Comparison of ENCODE assay signal across 10 mouse cellular contexts in the genomic region with DNA sequence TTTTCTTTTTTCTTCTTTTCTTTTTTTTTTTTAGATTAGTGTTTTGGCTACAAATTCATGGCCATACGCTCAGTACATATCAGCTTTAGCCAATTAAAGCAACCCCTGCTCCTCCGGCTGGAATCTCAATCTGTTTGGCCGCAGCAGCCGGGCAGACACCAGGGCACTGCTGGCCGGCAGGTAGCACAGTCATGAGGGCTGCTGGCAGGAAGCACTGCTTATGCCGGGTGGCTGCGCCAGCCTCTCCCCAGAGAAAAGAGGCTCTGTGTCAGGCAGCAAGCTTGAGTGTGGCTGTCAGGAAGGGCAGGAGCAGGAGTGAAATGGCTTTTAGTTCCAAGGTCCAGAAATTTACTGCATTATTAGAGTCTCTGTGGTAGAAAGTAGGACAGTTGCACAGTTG.
DNase-seq lines count a peak whose midpoint lies in the region; ATAC-seq lines count a peak whose summit lies in the region.
"Had no signal": no experiment of that assay in that cellular context is flagged by ENCODE, and none has a peak within 500 bp of the region (broad histone marks: within the 10 kb centered on the region; RNA-seq: fewer than 3 reads in every experiment).

No protein-coding gene starts in this region.

- 0 out of 2 replicates have a peak overlapping the region, but pooled peaks have one; percentile 7 for H3K27ac ChIP-seq in hindbrain, embryonic 12.5 days
- no peak overlapping the region for H3K27ac ChIP-seq in hindbrain, embryonic 11.5 days (ENCODE audit: low read depth, low read length)
- H3K27ac ChIP-seq in limb, embryonic 15.5 days: peak overlapping the region; percentile 8; the same call in 1 of the 2 replicates
- H3K27ac ChIP-seq: embryonic facial prominence, embryonic 15.5 days; liver, embryonic 15.5 days had no signal

- peaks cover 6% of the 10 kb centered on the region; the same call in 1 of the 2 replicates for H3K4me1 ChIP-seq in hindbrain, embryonic 12.5 days
- H3K4me1 ChIP-seq in hindbrain, embryonic 11.5 days (replicated peaks; ENCODE audit: control insufficient read depth, insufficient read depth, low read length): no peaks in the 10 kb centered on the region
- H3K4me1 ChIP-seq in limb, embryonic 15.5 days: peaks cover 6% of the 10 kb centered on the region; the same call in 1 of the 2 replicates
- H3K4me1 ChIP-seq: embryonic facial prominence, embryonic 15.5 days; liver, embryonic 15.5 days had no signal

- H3K9ac ChIP-seq in hindbrain, embryonic 12.5 days: no peak overlapping the region
- H3K9ac ChIP-seq in hindbrain, embryonic 11.5 days (ENCODE audit: low read depth, low read length): no peak overlapping the region
- H3K9ac ChIP-seq in limb, embryonic 15.5 days: no peak overlapping the region
- H3K9ac ChIP-seq: embryonic facial prominence, embryonic 15.5 days; liver, embryonic 15.5 days had no signal

- 62% methylated on average over 7 of the region's 7 CpGs for WGBS in hindbrain, embryonic 12.5 days
- WGBS in hindbrain, embryonic 11.5 days: 72% methylated on average over 7 of the region's 7 CpGs
- 46% methylated on average over 7 of the region's 7 CpGs for WGBS in limb, embryonic 15.5 days

- no peak for DNase-seq in hindbrain, embryonic 11.5 days (ENCODE audit: low spot score)
- DNase-seq in heart, postnatal 10 days: peak; percentile 67 to 79
- DNase-seq in thymus, postnatal 25 days: peak; percentile 16
- DNase-seq in right cerebral cortex, adult 18-20 months: no peak
- DNase-seq in right cerebral cortex, postnatal 4 days: no peak

- H3K4me3 ChIP-seq in hindbrain, embryonic 12.5 days: no peak overlapping the region
- no peak overlapping the region for H3K4me3 ChIP-seq in hindbrain, embryonic 11.5 days (ENCODE audit: low read depth, low read length)
- H3K4me3 ChIP-seq in limb, embryonic 15.5 days: no peak overlapping the region
- H3K4me3 ChIP-seq: embryonic facial prominence, embryonic 15.5 days; liver, embryonic 15.5 days had no signal

- H3K27me3 ChIP-seq in hindbrain, embryonic 12.5 days: no peaks in the 10 kb centered on the region
- no peaks in the 10 kb centered on the region for H3K27me3 ChIP-seq in hindbrain, embryonic 11.5 days (ENCODE audit: control insufficient read depth, insufficient read depth, low read length)
- H3K27me3 ChIP-seq in limb, embryonic 15.5 days: no peaks in the 10 kb centered on the region
- H3K27me3 ChIP-seq: embryonic facial prominence, embryonic 15.5 days; liver, embryonic 15.5 days had no signal

- ATAC-seq in hindbrain, embryonic 12.5 days (ENCODE audit: low FRiP score): no peak
- ATAC-seq in hindbrain, embryonic 11.5 days (ENCODE audit: low FRiP score): no peak
- peak; percentile 96 for ATAC-seq in cerebellum, adult (ENCODE audit: insufficient number of reproducible peaks, low FRiP score, low TSS enrichment)
- ATAC-seq in limb, embryonic 15.5 days (ENCODE audit: insufficient number of reproducible peaks, low FRiP score, low TSS enrichment, low read depth): no peak

- intact Hi-C loops in heart, postnatal 10 days (cut with DNase I): loop anchor here (5.0 kb wide), 3 partner anchors 150 to 365 kb away; a partner anchor contains a TSS

- no peak overlapping the region for H3K4me2 ChIP-seq in hindbrain, embryonic 12.5 days (replicated peaks)
- H3K4me2 ChIP-seq in hindbrain, embryonic 11.5 days (replicated peaks; ENCODE audit: low read depth, low read length): no peak overlapping the region
- H3K4me2 ChIP-seq in limb, embryonic 15.5 days: no peak overlapping the region
- H3K4me2 ChIP-seq: embryonic facial prominence, embryonic 15.5 days; liver, embryonic 15.5 days had no signal

- H3K36me3 ChIP-seq in hindbrain, embryonic 12.5 days: no peaks in the 10 kb centered on the region; the same call in 1 of the 2 replicates
- H3K36me3 ChIP-seq in hindbrain, embryonic 11.5 days (ENCODE audit: control insufficient read depth, insufficient read depth, low read length): no peaks in the 10 kb centered on the region
- H3K36me3 ChIP-seq in limb, embryonic 15.5 days: no peaks in the 10 kb centered on the region
- H3K36me3 ChIP-seq: embryonic facial prominence, embryonic 15.5 days; liver, embryonic 15.5 days had no signal

- no peaks in the 10 kb centered on the region for H3K9me3 ChIP-seq in hindbrain, embryonic 12.5 days (replicated peaks)
- no peaks in the 10 kb centered on the region for H3K9me3 ChIP-seq in hindbrain, embryonic 11.5 days (ENCODE audit: control insufficient read depth, low read length)
- no peaks in the 10 kb centered on the region for H3K9me3 ChIP-seq in limb, embryonic 15.5 days
- H3K9me3 ChIP-seq: embryonic facial prominence, embryonic 15.5 days; liver, embryonic 15.5 days had no signal

Comparison
In these comparisons a context has a peak if more than half of its experiments do, and no peak if none do; other contexts are left out.
1. DNase-seq: peak in heart, postnatal 10 days (2 of 2) and thymus, postnatal 25 days (single experiment); none in hindbrain, embryonic 11.5 days (single experiment), right cerebral cortex, adult 18-20 months (single experiment) and right cerebral cortex, postnatal 4 days (single experiment).